Mouse (Mus musculus) erythroblast, embryonic 14.5 days (primary cell): ENCODE results near the gene Spon1.

Experiments used
- GATA1 ChIP-seq: IDR thresholded peaks from 2 replicates; pipeline ENCODE4 v1.6.1; 2012; ENCODE audit warnings: low read length, inconsistent platforms, mixed read lengths
- TAL1 ChIP-seq: IDR thresholded peaks from 3 replicates; pipeline ENCODE4 v1.6.1; 2012; ENCODE audit warnings: low read length, inconsistent platforms, mixed read lengths

GRCm38 (mm10) chr7:114069726-114070457 is 304.1 kb downstream of the Spon1 start:
- TF ChIP-seq GATA1 (no peak), TAL1 (no peak)
